Mouse (Mus musculus) MEL (cell line): Measurements from ENCODE around the gene Chrm4. TPM values are rescaled to one million over a fixed set of nuclear protein-coding genes. Genes with fewer than 3 reads are reported as not detected.

Source experiments
- DNase-seq: peaks from one replicate; pipeline ENCODE4 v3.0.0; 2011; ENCODE audit warnings: low read depth, low spot score
- H3K27ac ChIP-seq: 2 replicates; pipeline ENCODE4 v1.5.1; 2012; ENCODE audit warnings: low read depth, mild to moderate bottlenecking, control low read depth, low read length, moderate library complexity; ENCODE audit not compliant: control insufficient read depth
- H3K27me3 ChIP-seq, 2 experiments: fragments of 150-350 bp in 1 of 2; sonication (generic) in 1 of 2; 2 replicates each; pipeline ENCODE4 v1.6.1; 2012; ENCODE audit warnings: low read length in 2 of 2, mild to moderate bottlenecking in 2 of 2, improper control_type of control experiment in 1 of 2, moderate library complexity in 1 of 2; ENCODE audit not compliant: insufficient read depth in 2 of 2, control insufficient read depth in 1 of 2
- H3K36me3 ChIP-seq, 2 experiments: 2 replicates each; pipeline ENCODE4 v1.6.1; 2012 to 2014; ENCODE audit warnings: low read length in 2 of 2, improper control_type of control experiment in 1 of 2, inconsistent platforms in 1 of 2, mild to moderate bottlenecking in 1 of 2; ENCODE audit not compliant: insufficient read depth in 2 of 2, control insufficient read depth in 1 of 2
- H3K4me1 ChIP-seq, 2 experiments: fragments of 150-350 bp in 1 of 2; sonication (generic) in 1 of 2; 2 replicates each; pipeline ENCODE4 v1.6.1; 2012; ENCODE audit warnings: low read length in 2 of 2, improper control_type of control experiment in 1 of 2, mild to moderate bottlenecking in 1 of 2; ENCODE audit not compliant: insufficient read depth in 2 of 2, control insufficient read depth in 1 of 2
- H3K4me3 ChIP-seq, 2 experiments: fragments of 150-350 bp in 1 of 2; sonication (generic) in 1 of 2; 2 replicates each; pipeline ENCODE4 v1.5.1; 2012; ENCODE audit warnings: low read depth in 2 of 2, low read length in 2 of 2, mild to moderate bottlenecking in 2 of 2, moderate library complexity in 2 of 2, control low read depth in 1 of 2, improper control_type of control experiment in 1 of 2; ENCODE audit not compliant: control insufficient read depth in 1 of 2, insufficient read depth in 1 of 2
- H3K79me2 ChIP-seq: 2 replicates; pipeline ENCODE4 v1.6.1; 2012; ENCODE audit warnings: mild to moderate bottlenecking, low read length, moderate library complexity; ENCODE audit not compliant: control insufficient read depth, poor library complexity, insufficient read depth
- H3K9ac ChIP-seq: 2 replicates; pipeline ENCODE4 v1.6.1; 2012; ENCODE audit warnings: low read depth, mild to moderate bottlenecking, control low read depth, low read length, moderate library complexity; ENCODE audit not compliant: control insufficient read depth, poor library complexity, severe bottlenecking
- H3K9me3 ChIP-seq: fragments of 150-350 bp; sonication (generic); replicated peaks from 2 replicates; pipeline ENCODE4 v1.6.1; 2012; ENCODE audit warnings: mild to moderate bottlenecking, low read length, improper control_type of control experiment, moderate library complexity; ENCODE audit not compliant: insufficient read depth
- BHLHE40 ChIP-seq: IDR thresholded peaks from 2 replicates; pipeline ENCODE4 v1.6.1; 2012; ENCODE audit warnings: low read depth, mild to moderate bottlenecking, inconsistent platforms, low read length, improper control_type of control experiment, borderline replicate concordance
- CTCF ChIP-seq, 3 experiments: IDR thresholded peaks in 2 of 3; conservative IDR thresholded peaks in 1 of 3; 2 replicates each; pipeline ENCODE4 v1.5.1; 2011 to 2012; ENCODE audit warnings: low read length in 3 of 3, low read depth in 2 of 3, mild to moderate bottlenecking in 2 of 3, improper control_type of control experiment in 1 of 3, inconsistent platforms in 1 of 3, mixed read lengths in 1 of 3, moderate library complexity in 1 of 3; ENCODE audit not compliant: control insufficient read depth in 1 of 3, insufficient read depth in 1 of 3, poor library complexity in 1 of 3, severe bottlenecking in 1 of 3
- E2F4 ChIP-seq: IDR thresholded peaks from 2 replicates; pipeline ENCODE4 v1.6.1; 2011; ENCODE audit warnings: low read depth, low read length, improper control_type of control experiment, borderline replicate concordance
- ETS1 ChIP-seq: IDR thresholded peaks from 2 replicates; pipeline ENCODE4 v1.6.1; 2012; ENCODE audit warnings: low read depth, mild to moderate bottlenecking, inconsistent platforms, low read length, improper control_type of control experiment, moderate library complexity
- GABPA ChIP-seq: IDR thresholded peaks from 2 replicates; pipeline ENCODE4 v1.6.1; 2012; ENCODE audit warnings: low read depth, mild to moderate bottlenecking, inconsistent platforms, low read length, improper control_type of control experiment, moderate library complexity
- KAT2A ChIP-seq: conservative IDR thresholded peaks from 2 replicates; pipeline ENCODE4 v1.6.1; 2012; ENCODE audit warnings: low read depth, low read length, improper control_type of control experiment, inconsistent platforms
- MAFK ChIP-seq: IDR thresholded peaks from 2 replicates; pipeline ENCODE4 v1.6.1; 2011; ENCODE audit warnings: low read depth, mild to moderate bottlenecking, low read length, improper control_type of control experiment, borderline replicate concordance
- MAZ ChIP-seq: IDR thresholded peaks from 2 replicates; pipeline ENCODE4 v1.6.1; 2012; ENCODE audit warnings: low read depth, mild to moderate bottlenecking, inconsistent platforms, low read length, improper control_type of control experiment
- MYB ChIP-seq: IDR thresholded peaks from 2 replicates; pipeline ENCODE4 v1.6.1; 2011; ENCODE audit warnings: mild to moderate bottlenecking, low read depth, low read length, improper control_type of control experiment
- MYC ChIP-seq: IDR thresholded peaks from 2 replicates; pipeline ENCODE4 v1.6.1; 2011; ENCODE audit warnings: low read depth, mild to moderate bottlenecking, low read length, improper control_type of control experiment, moderate library complexity
- NRF1 ChIP-seq: IDR thresholded peaks from 2 replicates; pipeline ENCODE4 v1.6.1; 2014; ENCODE audit warnings: low read depth, mild to moderate bottlenecking, inconsistent platforms, low read length, improper control_type of control experiment, moderate library complexity; ENCODE audit not compliant: poor library complexity, insufficient read depth, severe bottlenecking
- POLR2A ChIP-seq, 2 experiments: IDR thresholded peaks; 2 replicates each; pipeline ENCODE4 v1.6.1; 2011 to 2012; ENCODE audit warnings: low read length in 2 of 2, mild to moderate bottlenecking in 2 of 2, control low read depth in 1 of 2, improper control_type of control experiment in 1 of 2, low read depth in 1 of 2, moderate library complexity in 1 of 2; ENCODE audit not compliant: control insufficient read depth in 1 of 2, insufficient read depth in 1 of 2, poor library complexity in 1 of 2
- POLR2AphosphoS2 ChIP-seq: IDR thresholded peaks from 2 replicates; pipeline ENCODE4 v1.6.1; 2011; ENCODE audit warnings: low read length, improper control_type of control experiment
- POLR2AphosphoS5 ChIP-seq: IDR thresholded peaks from 2 replicates; pipeline ENCODE4 v1.6.1; 2012; ENCODE audit warnings: low read depth, borderline replicate concordance, mild to moderate bottlenecking, inconsistent platforms, low read length, moderate library complexity, mixed read lengths
- SMC3 ChIP-seq: IDR thresholded peaks from 2 replicates; pipeline ENCODE4 v1.6.1; 2011; ENCODE audit warnings: low read depth, low read length, improper control_type of control experiment
- TBP ChIP-seq: IDR thresholded peaks from 2 replicates; pipeline ENCODE4 v1.8.0; 2011; ENCODE audit warnings: low read depth, low read length, improper control_type of control experiment
- UBTF ChIP-seq: IDR thresholded peaks from 2 replicates; pipeline ENCODE4 v1.6.1; 2012; ENCODE audit warnings: low read depth, mild to moderate bottlenecking, inconsistent platforms, low read length, improper control_type of control experiment, moderate library complexity, borderline replicate concordance; ENCODE audit not compliant: insufficient read depth
- ZC3H11A ChIP-seq: IDR thresholded peaks from 2 replicates; pipeline ENCODE4 v1.6.1; 2012; ENCODE audit warnings: low read depth, mild to moderate bottlenecking, inconsistent platforms, low read length, improper control_type of control experiment
- ZKSCAN1 ChIP-seq: IDR thresholded peaks from 2 replicates; pipeline ENCODE4 v1.6.1; 2012; ENCODE audit warnings: low read depth, mild to moderate bottlenecking, inconsistent platforms, low read length, improper control_type of control experiment, moderate library complexity
- ZMIZ1 ChIP-seq: IDR thresholded peaks from 2 replicates; pipeline ENCODE4 v1.6.1; 2012; ENCODE audit warnings: low read depth, mild to moderate bottlenecking, inconsistent platforms, low read length, improper control_type of control experiment, moderate library complexity
- ZNF384 ChIP-seq: IDR thresholded peaks from 2 replicates; pipeline ENCODE4 v1.6.1; 2012; ENCODE audit warnings: low read depth, mild to moderate bottlenecking, inconsistent platforms, low read length, improper control_type of control experiment
- polyA plus RNA-seq, 2 experiments: library from polyadenylated mRNA; stranded (reverse) in 1 of 2; unstranded in 1 of 2; fragments of >175 nt in 1 of 2; fragments of >200 nt in 1 of 2; gene quantifications; 2 replicates each; pipeline versions ENCODE4 v1.2.1 to v1.2.4; 2012; ENCODE audit warnings: low replicate concordance in 2 of 2, low read depth in 1 of 2; ENCODE audit not compliant: insufficient read length in 2 of 2, insufficient read depth in 1 of 2, missing spikeins in 1 of 2
- total RNA-seq: library from RNA; depleted of rRNA; stranded (reverse); fragments of 300-350 nt; gene quantifications from 2 replicates; pipeline ENCODE4 v1.2.3, GENCODE M21; 2012

Gene Chrm4
- total and polyA plus RNA-seq, 3 experiments = 21.5 to 29.0 TPM; not detected in 1

DNA sequence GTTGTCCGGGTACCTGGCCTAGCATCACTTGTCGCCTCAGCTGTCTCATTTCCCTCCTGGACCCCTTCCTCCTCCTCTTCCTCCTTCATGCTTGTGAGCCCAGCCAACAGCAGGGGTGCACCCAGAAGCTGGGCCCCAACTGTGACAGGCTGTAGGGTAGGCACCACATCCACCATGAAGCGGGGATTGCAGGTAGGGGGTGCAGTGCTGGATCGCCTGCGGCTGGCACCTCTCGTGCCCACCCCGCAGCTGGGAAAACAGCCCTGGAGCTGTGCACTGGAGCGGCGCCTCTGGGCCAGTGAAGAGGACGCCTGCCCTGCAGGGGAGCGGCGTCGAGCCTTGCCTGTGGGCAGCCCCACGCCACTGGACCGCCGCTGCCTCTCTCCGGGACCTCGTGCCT, 18.4 kb downstream of the Chrm4 start, which contains the start of gene Gm9821:
TSS of gene Gm9821 (plus strand) at position 221 of the 400 bp plus-strand sequence.
- Histone ChIP-seq H3K9me3 (no peaks in the 10 kb centered on the region), H3K36me3 (peaks cover 5 to 19% of the 10 kb centered on the region in 2 experiments), H3K9ac (no peak within 1 kb of the TSS), H3K4me1 (peaks cover 7 to 27% of the 10 kb centered on the region in 2 experiments; a peak in 3 of 4 replicates), H3K27ac (no peak within 1 kb of the TSS), H3K4me3 (no peak within 1 kb of the TSS), H3K79me2 (peaks cover 38% of the 10 kb centered on the region), H3K27me3 (no peaks in the 10 kb centered on the region)
- DNase-seq = no peak
- no peak for TF ChIP-seq ZMIZ1
- TF ChIP-seq CTCF (IDR thresholded peaks at IDR 0.05 in 2 of 3, conservative IDR thresholded peaks at IDR 0.05 in 1 of 3; ENCODE audit: control insufficient read depth in 1 of 3, insufficient read depth in 1 of 3, low read depth in 2 of 3, low read length in 3 of 3, poor library complexity in 1 of 3, severe bottlenecking in 1 of 3) = no peak
- no peak for TF ChIP-seq POLR2AphosphoS5
- no peak for TF ChIP-seq SMC3
- no peak for TF ChIP-seq NRF1
- no peak for TF ChIP-seq GABPA
- TF ChIP-seq ZKSCAN1 = no peak
- TF ChIP-seq ETS1 = no peak
- no peak for TF ChIP-seq POLR2AphosphoS2
- no peak for TF ChIP-seq MYC
- TF ChIP-seq ZNF384 = no peak
- no peak for TF ChIP-seq BHLHE40
- no peak for TF ChIP-seq MAZ
- TF ChIP-seq UBTF = no peak
- no peak for TF ChIP-seq TBP
- no peak for TF ChIP-seq KAT2A
- TF ChIP-seq MAFK = no peak
- TF ChIP-seq ZC3H11A = no peak

GRCm38 (mm10) chr2:91946836-91947235, 19.8 kb downstream of the Chrm4 start:
- no peak for DNase-seq
- Histone ChIP-seq H3K79me2 (peaks cover 42% of the 10 kb centered on the region), H3K4me3 (no peak overlapping the region), H3K36me3 (peaks cover 5 to 23% of the 10 kb centered on the region in 2 experiments), H3K27me3 (no peaks in the 10 kb centered on the region), H3K9ac (no peak overlapping the region), H3K4me1 (peaks cover 15 to 38% of the 10 kb centered on the region in 2 experiments; a peak in 3 of 4 replicates), H3K9me3 (no peaks in the 10 kb centered on the region), H3K27ac (no peak overlapping the region)
- no peak for TF ChIP-seq ZNF384
- no peak for TF ChIP-seq POLR2A (IDR thresholded peaks at IDR 0.05; ENCODE audit: control insufficient read depth in 1 of 2, insufficient read depth in 1 of 2, low read depth in 1 of 2, low read length in 2 of 2, poor library complexity in 1 of 2)
- no peak for TF ChIP-seq MAZ
- no peak for TF ChIP-seq NRF1
- TF ChIP-seq MYB = no peak
- TF ChIP-seq E2F4 = no peak
- TF ChIP-seq SMC3 = no peak
